Mouse (Mus musculus): Measurements from ENCODE around the gene Ftcd. TPM values are rescaled to one million over a fixed set of nuclear protein-coding genes. Genes with fewer than 3 reads are reported as not detected.

Gene Ftcd
- 0.75 TPM in 1 of 2 replicates, not detected in the other for total RNA-seq (2014; rRNA removed)
- polyA plus RNA-seq (2015; fragmentation: Nextera tagmentation; extraction: Ambion mirVana): 0.14 TPM in 1 of 2 replicates, not detected in the other

- Histone ChIP-seq H3K4me3 (ENCODE audit: low read length) (no peak within 1 kb of the TSS), H3K27me3 (ENCODE audit: insufficient read depth, low read length) (no peaks in the 10 kb centered on the region), H3K9me3 (ENCODE audit: low read length) (no peaks in the 10 kb centered on the region), H3K9ac (replicated peaks; ENCODE audit: low read length) (no peak within 1 kb of the TSS), H3K4me2 (ENCODE audit: low read depth, low read length) (no peak within 1 kb of the TSS), H3K36me3 (ENCODE audit: insufficient read depth, low read length) (no peaks in the 10 kb centered on the region), H3K4me1 (ENCODE audit: insufficient read depth, low read length) (no peaks in the 10 kb centered on the region), H3K27ac (no peak within 1 kb of the TSS)
- DNase-seq (ENCODE audit: low spot score) (no peak), ATAC-seq (no peak)
- no peak for TF ChIP-seq CTCF (IDR thresholded peaks at IDR 0.05; ENCODE audit: low read depth)
- WGBS: 78% methylated on average over 3 of the region's 3 CpGs
Measured at GRCm38 (mm10) chr10:76575374-76575773, at the start of gene Ftcd. Gene Ftcd (plus strand): TSS chr10:76575648.

GRCm38 (mm10) chr10:76530922-76531321, 44.5 kb upstream of the Ftcd start:
- Histone ChIP-seq H3K4me3 (ENCODE audit: low read length) (peak overlapping the region; percentile 69), H3K9ac (replicated peaks; ENCODE audit: low read length) (peak overlapping the region; percentile 18; the same call in 1 of the 2 replicates), H3K27ac (no peak overlapping the region), H3K4me1 (ENCODE audit: insufficient read depth, low read length) (peaks cover 6% of the 10 kb centered on the region), H3K36me3 (ENCODE audit: insufficient read depth, low read length) (peaks cover 16% of the 10 kb centered on the region), H3K4me2 (ENCODE audit: low read depth, low read length) (peak overlapping the region; percentile 84), H3K27me3 (ENCODE audit: insufficient read depth, low read length) (no peaks in the 10 kb centered on the region), H3K9me3 (ENCODE audit: low read length) (no peaks in the 10 kb centered on the region)
- ATAC-seq (no peak), DNase-seq (ENCODE audit: low spot score) (no peak)
- WGBS: under 1% methylated on average over 11 of the region's 11 CpGs
- no peak for TF ChIP-seq CTCF (IDR thresholded peaks at IDR 0.05; ENCODE audit: low read depth)

GRCm38 (mm10) chr10:76531375-76531774, 44.1 kb upstream of the Ftcd start, which contains the start of gene Lss:
Gene Lss (plus strand): TSS chr10:76531588.
- Histone ChIP-seq H3K9ac (replicated peaks; ENCODE audit: low read length) (peak within 1 kb of the TSS; percentile 71), H3K9me3 (ENCODE audit: low read length) (no peaks in the 10 kb centered on the region), H3K27ac (peak within 1 kb of the TSS; percentile 79), H3K4me1 (ENCODE audit: insufficient read depth, low read length) (peaks cover 6% of the 10 kb centered on the region), H3K4me2 (ENCODE audit: low read depth, low read length) (peak within 1 kb of the TSS; percentile 84), H3K36me3 (ENCODE audit: insufficient read depth, low read length) (peaks cover 16% of the 10 kb centered on the region), H3K27me3 (ENCODE audit: insufficient read depth, low read length) (no peaks in the 10 kb centered on the region), H3K4me3 (ENCODE audit: low read length) (peak within 1 kb of the TSS; percentile 69)
- DNase-seq (ENCODE audit: low spot score): peak; percentile 98
- peak; percentile 41 for TF ChIP-seq CTCF (IDR thresholded peaks at IDR 0.05; ENCODE audit: low read depth)
- peak; percentile 100 for ATAC-seq
- 0% methylated on average over 37 of the region's 37 CpGs for WGBS

GRCm38 (mm10) chr10:76531828-76532227, 43.6 kb upstream of the Ftcd start:
- Histone ChIP-seq H3K4me1 (ENCODE audit: insufficient read depth, low read length) (peaks cover 6% of the 10 kb centered on the region), H3K27ac (peak overlapping the region; percentile 79), H3K9ac (replicated peaks; ENCODE audit: low read length) (peak overlapping the region; percentile 71), H3K4me2 (ENCODE audit: low read depth, low read length) (peak overlapping the region; percentile 84), H3K36me3 (ENCODE audit: insufficient read depth, low read length) (peaks cover 18% of the 10 kb centered on the region), H3K27me3 (ENCODE audit: insufficient read depth, low read length) (no peaks in the 10 kb centered on the region), H3K9me3 (ENCODE audit: low read length) (no peaks in the 10 kb centered on the region), H3K4me3 (ENCODE audit: low read length) (peak overlapping the region; percentile 69)
- TF ChIP-seq CTCF (IDR thresholded peaks at IDR 0.05; ENCODE audit: low read depth): no peak
- DNase-seq (ENCODE audit: low spot score) (peak; percentile 4), ATAC-seq (no peak)
- under 1% methylated on average over 14 of the region's 14 CpGs for WGBS

- no peaks in the 10 kb centered on the region for H3K27me3 ChIP-seq (ENCODE audit: insufficient read depth, low read length)
- H3K27ac ChIP-seq: no peak overlapping the region
- WGBS: 97% methylated on average over 7 of the region's 7 CpGs
- no peak overlapping the region for H3K4me2 ChIP-seq (ENCODE audit: low read depth, low read length)
- no peak for TF ChIP-seq CTCF (IDR thresholded peaks at IDR 0.05; ENCODE audit: low read depth)
- DNase-seq (ENCODE audit: low spot score) (no peak), ATAC-seq (no peak)
- H3K9ac ChIP-seq (replicated peaks; ENCODE audit: low read length): no peak overlapping the region
- peaks cover 43% of the 10 kb centered on the region for H3K36me3 ChIP-seq (ENCODE audit: insufficient read depth, low read length)
- peaks cover 6% of the 10 kb centered on the region for H3K4me1 ChIP-seq (ENCODE audit: insufficient read depth, low read length)
- H3K9me3 ChIP-seq (ENCODE audit: low read length): no peaks in the 10 kb centered on the region
- H3K4me3 ChIP-seq (ENCODE audit: low read length): no peak overlapping the region
Measured at GRCm38 (mm10) chr10:76535526-76535925, 39.9 kb upstream of the Ftcd start.

GRCm38 (mm10) chr10:76537619-76538018, 37.8 kb upstream of the Ftcd start:
- ATAC-seq (no peak), DNase-seq (ENCODE audit: low spot score) (no peak)
- H3K9ac ChIP-seq (replicated peaks; ENCODE audit: low read length): no peak overlapping the region
- H3K4me2 ChIP-seq (ENCODE audit: low read depth, low read length): no peak overlapping the region
- no peak for TF ChIP-seq CTCF (IDR thresholded peaks at IDR 0.05; ENCODE audit: low read depth)
- H3K27me3 ChIP-seq (ENCODE audit: insufficient read depth, low read length): no peaks in the 10 kb centered on the region
- 79% methylated on average over 9 of the region's 9 CpGs for WGBS
- peaks cover 4% of the 10 kb centered on the region; the same call in 1 of the 2 replicates for H3K4me1 ChIP-seq (ENCODE audit: insufficient read depth, low read length)
- H3K27ac ChIP-seq: no peak overlapping the region
- no peak overlapping the region for H3K4me3 ChIP-seq (ENCODE audit: low read length)
- H3K36me3 ChIP-seq (ENCODE audit: insufficient read depth, low read length): peaks cover 64% of the 10 kb centered on the region
- no peaks in the 10 kb centered on the region for H3K9me3 ChIP-seq (ENCODE audit: low read length)

GRCm38 (mm10) chr10:76541336-76542085, 33.9 kb upstream of the Ftcd start:
- H3K4me2 ChIP-seq (ENCODE audit: low read depth, low read length): no peak overlapping the region
- H3K4me1 ChIP-seq (ENCODE audit: insufficient read depth, low read length): no peaks in the 10 kb centered on the region
- WGBS: 94% methylated on average over 11 of the region's 11 CpGs
- peaks cover 79% of the 10 kb centered on the region for H3K36me3 ChIP-seq (ENCODE audit: insufficient read depth, low read length)
- H3K9me3 ChIP-seq (ENCODE audit: low read length): no peaks in the 10 kb centered on the region
- no peak for DNase-seq (ENCODE audit: low spot score)
- ATAC-seq: no peak
- no peaks in the 10 kb centered on the region for H3K27me3 ChIP-seq (ENCODE audit: insufficient read depth, low read length)
- H3K9ac ChIP-seq (replicated peaks; ENCODE audit: low read length): no peak overlapping the region
- no peak overlapping the region for H3K27ac ChIP-seq
- no peak overlapping the region for H3K4me3 ChIP-seq (ENCODE audit: low read length)
- TF ChIP-seq CTCF (IDR thresholded peaks at IDR 0.05; ENCODE audit: low read depth): no peak
